Mouse (Mus musculus) urinary bladder, postnatal 4 days (tissue): Measurements from ENCODE around the gene Cdsn.
"Not testable (repeated sequence)": the region's sequence is repeated elsewhere in the genome, so short reads cannot be mapped to it uniquely, and the experiment has no call there.

ENCODE experiments used
- DNase-seq, 2 experiments: peaks; one replicate each; pipeline ENCODE4 v3.0.0; 2021 to 2022; ENCODE audit warnings: low spot score in 2 of 2

Gene Cdsn

GRCm38 (mm10) chr17:35551881-35552414, at the start of gene Cdsn:
Cdsn (plus strand) TSS chr17:35552128.
- no peak for DNase-seq

DNA sequence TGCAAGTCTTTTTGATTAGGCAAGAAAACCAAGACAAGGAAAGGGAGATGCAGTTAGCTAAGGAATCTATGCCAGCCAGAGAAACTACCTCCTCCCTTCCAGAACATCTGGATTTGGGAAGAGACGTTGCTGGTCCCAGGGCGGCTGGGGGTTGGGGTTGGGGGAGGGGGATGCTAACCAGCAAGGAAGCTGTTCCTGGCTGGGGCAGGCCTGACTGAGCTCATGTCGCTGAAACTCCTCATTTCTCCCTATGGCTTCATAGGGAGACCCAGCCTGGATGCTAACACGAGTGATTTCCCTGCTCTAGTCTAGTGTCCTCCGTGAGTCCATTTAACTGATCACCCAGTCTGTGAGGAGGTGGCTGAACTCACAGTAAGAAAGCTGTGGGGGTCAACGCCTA, 49.7 kb upstream of the Cdsn start:
- DNase-seq, result no peak

GRCm38 (mm10) chr17:35502762-35503161, 49.2 kb upstream of the Cdsn start:
- no peak for DNase-seq

GRCm38 (mm10) chr17:35503849-35504248, 48.1 kb upstream of the Cdsn start:
- DNase-seq, result no peak

DNA sequence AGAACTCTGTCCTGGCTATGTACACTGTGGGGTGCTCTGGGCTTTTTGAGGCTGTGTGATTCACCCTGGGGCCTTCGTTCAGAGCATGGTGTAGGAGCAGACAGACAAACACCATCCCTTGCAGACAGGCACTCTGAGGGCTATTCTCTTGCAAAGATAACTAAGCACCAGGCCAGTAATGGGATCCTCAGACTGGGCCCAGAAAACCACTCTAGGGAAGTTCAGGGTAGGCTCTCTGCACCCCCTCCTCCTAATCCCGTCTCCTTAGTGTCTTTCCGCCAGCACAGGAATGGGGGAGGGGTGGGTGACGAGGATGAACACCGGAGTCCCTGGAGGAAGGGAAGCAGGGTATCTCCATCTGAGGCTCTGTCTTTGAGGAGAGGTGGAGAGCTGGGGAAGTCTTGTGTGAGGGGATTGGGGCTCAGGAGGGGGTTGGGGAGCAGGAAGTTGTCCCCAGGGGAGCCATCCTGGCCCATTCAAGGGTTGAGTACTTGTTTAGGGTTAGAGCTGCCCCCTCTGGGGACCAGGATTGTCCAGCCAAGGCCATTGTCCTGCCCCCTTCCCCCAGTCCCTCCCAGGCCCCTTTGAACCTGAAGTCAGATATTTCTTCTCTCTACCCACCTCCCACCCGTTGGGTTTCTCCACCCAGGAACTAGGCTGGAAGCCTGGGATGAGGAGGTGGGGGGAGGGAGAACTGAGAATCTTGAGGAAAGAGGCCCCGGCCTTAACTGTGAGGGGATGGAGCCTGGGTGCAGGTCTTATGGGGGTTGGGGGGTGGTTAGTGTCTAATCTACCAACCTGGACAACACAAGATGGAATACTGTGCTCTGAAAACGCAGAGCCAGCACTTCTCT, 47.1 kb upstream of the Cdsn start:
- DNase-seq, result no peak

GRCm38 (mm10) chr17:35505776-35506175, 46.2 kb upstream of the Cdsn start, which contains the start of gene Pou5f1:
Pou5f1 (plus strand) TSS chr17:35506018.
- DNase-seq, result no peak

- no peak for DNase-seq
These were observed 45.0 kb upstream of the Cdsn start for GRCm38 (mm10) chr17:35506881-35507280.

DNA sequence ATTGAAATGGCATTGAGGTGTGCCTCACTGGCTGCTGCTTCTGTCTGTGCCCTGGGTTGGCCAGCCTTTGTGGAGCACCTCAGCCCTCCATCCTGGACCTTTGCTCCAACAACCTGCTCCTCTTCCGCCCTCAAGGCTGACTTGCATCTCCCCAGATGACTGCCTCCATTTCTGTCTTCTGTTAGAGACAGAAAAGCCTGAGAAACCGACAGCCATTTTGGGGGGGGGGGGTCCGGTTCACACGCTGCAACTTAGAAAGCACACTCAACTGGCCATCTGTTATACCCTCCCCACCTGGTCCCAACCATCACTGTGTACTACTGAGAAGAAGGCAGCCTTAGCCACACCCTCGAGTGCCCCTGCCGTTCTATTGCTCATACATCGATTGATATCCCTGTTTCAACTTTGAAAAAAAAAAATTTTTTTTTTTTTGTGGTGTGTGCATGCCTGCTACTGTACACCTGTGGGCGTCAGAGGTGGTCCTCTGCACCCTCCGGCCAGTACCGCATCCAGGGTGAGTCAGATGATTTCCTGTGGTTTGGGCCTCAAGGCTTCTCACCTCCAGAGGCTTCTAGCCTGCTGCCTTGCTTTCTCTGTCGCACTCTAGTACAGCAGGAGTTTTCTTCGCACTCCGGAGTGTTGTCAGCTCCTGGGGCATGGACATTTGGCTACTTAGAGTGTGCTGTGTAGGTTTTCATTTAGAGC, 44.2 kb upstream of the Cdsn start:
- no peak for DNase-seq

DNA sequence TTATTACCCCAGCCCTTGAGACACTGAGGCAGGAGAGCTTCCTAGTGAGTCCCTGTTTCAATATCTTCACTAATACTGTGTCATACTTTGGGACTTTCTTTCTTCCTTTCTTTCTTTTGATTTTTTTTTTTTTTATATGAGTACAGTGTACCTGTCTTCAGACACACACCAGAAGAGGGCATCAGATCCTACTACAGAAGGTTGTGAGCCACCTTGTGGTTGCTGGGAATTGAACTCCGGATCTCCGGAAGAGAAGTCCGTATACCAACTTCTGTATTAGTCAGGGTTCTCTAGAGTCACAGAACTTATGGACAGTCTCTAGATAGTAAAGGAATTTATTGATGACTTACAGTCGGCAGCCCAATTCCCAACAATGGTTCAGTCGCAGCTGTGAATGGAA, 43.6 kb upstream of the Cdsn start:
- DNase-seq, result not testable (repeated sequence)

- no peak for DNase-seq
These were observed 42.6 kb upstream of the Cdsn start for GRCm38 (mm10) chr17:35509284-35509683.

GRCm38 (mm10) chr17:35512916-35513626, 38.9 kb upstream of the Cdsn start:
- DNase-seq, result no peak

DNA sequence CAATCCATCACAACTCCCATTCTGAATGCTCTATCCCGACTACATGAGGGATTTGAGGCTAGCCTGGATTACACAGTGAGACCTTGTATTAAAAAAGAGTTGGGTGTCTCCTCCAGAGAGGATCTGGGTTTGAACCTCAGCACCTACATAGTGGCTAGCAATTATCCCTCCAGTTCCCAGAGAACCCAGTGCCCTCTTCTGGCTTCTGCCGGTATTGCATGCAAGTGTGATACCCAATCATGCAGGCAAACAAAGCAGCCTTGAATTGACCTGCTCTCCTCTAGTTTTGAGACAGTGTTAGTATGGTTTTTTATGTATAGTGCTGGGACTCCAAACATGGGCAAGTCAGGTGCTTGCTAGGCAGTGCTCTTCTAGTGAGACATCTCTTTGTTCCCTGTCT, 38.0 kb upstream of the Cdsn start:
- peak; percentile 49 to 79 for DNase-seq

DNA sequence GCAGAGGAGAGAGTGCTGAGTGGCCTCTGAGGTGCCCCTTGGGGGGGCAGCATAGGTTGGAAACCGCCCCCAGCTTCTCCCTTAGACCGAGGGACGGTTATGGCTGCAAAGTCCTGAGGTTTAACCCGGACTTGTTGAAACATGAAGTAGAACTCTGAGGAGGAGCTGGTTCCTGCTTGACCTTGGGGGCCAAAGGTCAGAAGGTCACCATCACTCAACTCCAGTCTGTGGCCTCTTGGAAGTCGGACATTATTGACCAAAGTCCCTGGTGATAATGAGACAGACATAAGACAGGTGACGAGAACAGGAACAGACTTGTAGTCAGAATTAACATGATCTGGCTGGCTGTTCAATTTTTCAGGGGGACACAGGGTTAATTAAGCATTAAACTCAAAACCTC, 37.2 kb upstream of the Cdsn start:
- no peak for DNase-seq

DNA sequence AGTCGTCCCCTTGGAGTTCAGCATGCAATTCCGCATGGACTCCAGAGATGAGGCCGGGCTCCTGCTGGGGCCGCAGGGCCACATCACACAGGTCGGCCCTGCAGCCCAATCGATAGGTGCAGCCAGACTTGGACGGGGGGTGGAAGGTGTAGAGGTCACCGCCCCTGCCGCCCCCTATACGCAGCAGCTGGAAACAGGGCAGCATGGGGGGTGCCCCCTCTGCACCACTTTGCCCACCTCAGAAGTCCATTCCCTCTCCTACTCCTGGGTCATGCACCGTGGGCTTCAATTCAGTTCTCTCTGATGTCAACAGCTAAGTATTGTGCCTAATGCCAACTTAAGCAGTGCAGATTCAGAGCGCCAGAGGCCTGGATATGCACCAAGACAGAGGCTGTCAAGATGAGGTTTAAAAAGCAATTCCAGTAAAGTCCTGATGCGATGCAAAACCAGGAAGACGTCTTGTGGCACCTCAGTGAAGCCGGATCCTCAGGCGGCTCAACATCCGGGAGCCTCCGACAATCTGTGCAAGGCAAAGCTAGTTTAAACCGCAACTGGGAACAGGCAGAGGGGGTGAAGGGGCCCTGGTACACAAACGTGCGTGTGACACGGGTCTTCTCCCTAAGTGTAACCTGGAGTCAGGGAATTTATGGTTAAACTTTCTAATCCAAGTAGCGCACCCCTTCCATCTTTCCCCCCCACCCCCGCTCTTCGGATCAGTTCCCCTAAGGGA, 35.9 kb upstream of the Cdsn start:
- DNase-seq, result no peak

DNA sequence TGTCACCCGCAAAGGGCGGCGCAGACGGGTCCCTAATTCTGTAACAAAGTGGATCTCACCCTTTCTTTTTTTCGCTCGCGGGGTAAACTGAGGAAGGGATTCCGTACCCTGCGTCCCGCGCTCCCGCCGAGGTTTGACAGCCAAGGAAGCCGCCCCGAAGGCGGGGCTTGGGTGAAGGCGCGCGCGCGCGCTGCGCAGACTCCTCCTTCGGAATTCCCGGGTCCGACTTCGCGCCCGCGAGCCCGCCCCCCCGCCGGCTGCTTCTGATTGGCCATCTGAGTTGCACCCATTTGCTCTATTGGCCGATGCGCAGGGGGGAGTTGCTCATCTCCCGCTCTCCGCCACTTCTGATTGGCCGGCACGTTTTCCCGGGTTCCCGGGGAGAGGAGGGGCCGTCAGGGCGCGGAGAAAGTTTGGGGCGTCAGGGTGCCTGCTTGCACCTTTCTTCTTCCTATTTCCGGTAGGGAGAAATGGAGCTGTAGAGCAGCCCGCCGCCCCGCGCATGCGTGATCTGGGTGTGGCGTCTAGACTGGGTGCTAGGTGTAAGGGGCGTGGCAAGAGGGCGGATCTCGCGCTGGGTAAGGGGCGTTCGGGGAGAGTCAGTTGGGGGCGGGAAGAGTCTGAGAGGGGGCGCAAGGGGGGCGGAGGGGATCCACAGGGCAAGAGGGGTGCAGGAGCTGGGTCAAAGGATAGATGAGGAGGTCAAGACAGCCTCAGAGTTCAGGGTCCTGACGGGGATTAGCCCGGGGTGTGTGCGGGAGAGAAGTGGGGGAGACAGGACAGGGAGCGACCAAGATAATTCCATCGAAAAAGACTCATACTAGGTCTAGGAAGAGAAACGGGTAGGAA, 35.1 kb upstream of the Cdsn start, which contains the start of the genes Tcf19 and Cchcr1:
Tcf19 (minus strand) TSS at position 173 of the 849 bp plus-strand sequence.
Cchcr1 (plus strand) TSS at position 449 of the 849 bp plus-strand sequence.
- DNase-seq, result peak; percentile 96 to 97

GRCm38 (mm10) chr17:35517526-35517925, 34.4 kb upstream of the Cdsn start:
- DNase-seq, result no peak

DNA sequence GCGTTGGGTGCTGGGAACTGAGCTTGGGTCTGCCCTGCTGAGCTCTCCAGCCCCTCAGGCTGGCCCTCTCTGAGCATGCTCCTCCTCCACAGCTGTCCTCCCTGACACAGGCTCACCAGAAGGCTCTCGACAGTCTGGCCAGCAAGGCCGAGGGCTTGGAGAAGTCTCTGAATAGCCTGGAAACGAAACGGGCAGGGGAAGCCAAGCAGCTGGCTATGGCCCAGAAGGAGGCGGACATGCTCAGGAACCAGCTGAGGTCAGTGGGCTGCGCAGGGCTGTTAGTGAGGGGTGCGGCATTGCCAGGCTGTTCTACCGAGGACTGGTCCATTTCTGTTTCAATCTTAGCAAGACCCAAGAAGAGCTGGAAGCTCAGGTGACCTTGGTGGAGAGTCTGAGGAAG, 27.6 kb upstream of the Cdsn start:
- DNase-seq, result no peak

GRCm38 (mm10) chr17:35526644-35527043, 25.3 kb upstream of the Cdsn start:
- no peak for DNase-seq

- DNase-seq, result no peak
These were observed 19.6 kb upstream of the Cdsn start for GRCm38 (mm10) chr17:35532360-35532759.

DNA sequence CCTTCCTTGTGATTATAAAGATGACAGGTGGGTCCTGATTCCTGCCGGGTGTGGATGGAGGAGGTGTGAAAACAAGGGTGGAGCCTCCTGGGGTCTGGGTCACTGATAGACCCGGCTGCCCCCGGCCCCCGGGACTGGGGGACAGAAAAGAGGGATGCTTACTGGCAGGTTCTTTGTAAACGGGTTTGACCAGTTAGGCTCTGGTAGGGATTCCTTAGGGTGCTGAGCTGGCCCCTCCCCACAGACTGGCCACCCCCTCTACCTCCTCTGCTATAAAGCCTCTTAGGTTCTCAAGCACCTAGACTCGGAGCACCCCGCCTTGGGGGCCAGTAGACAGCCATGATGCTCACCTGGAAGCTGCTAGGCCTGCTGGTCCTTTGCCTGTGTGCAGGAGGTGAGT, 19.0 kb upstream of the Cdsn start, which contains the start of gene Psors1c2:
Psors1c2 (plus strand) TSS at position 301 of the 400 bp plus-strand sequence.
- no peak for DNase-seq
